Mouse (Mus musculus) liver, embryonic 12.5 days (tissue): ENCODE data around the gene Zmym3. TPM values are rescaled to one million over a fixed set of nuclear protein-coding genes. Genes with fewer than 3 reads are reported as not detected.

Source experiments
- ATAC-seq: fragments of 200-750 bp; cut with Nextera tagmentation; 2 replicates; pipeline ENCODE4 v1.8.0; 2017; ENCODE audit warnings: moderate number of reproducible peaks, mild to moderate bottlenecking, moderate library complexity
- H3K27ac ChIP-seq: fragments of 300-500 bp; sonication (generic); 2 replicates; pipeline ENCODE4 v1.5.1; 2016; ENCODE audit warnings: mild to moderate bottlenecking
- H3K27me3 ChIP-seq: fragments of 300-500 bp; sonication (generic); replicated peaks from 2 replicates; pipeline ENCODE4 v1.6.1; 2016; ENCODE audit warnings: mild to moderate bottlenecking, moderate library complexity
- H3K36me3 ChIP-seq: fragments of 300-500 bp; sonication (generic); 2 replicates; pipeline ENCODE4 v1.6.1; 2016; ENCODE audit warnings: mild to moderate bottlenecking, moderate library complexity
- H3K4me1 ChIP-seq: fragments of 300-500 bp; sonication (generic); 2 replicates; pipeline ENCODE4 v1.6.1; 2016
- H3K4me2 ChIP-seq: fragments of 300-500 bp; sonication (generic); 2 replicates; pipeline ENCODE4 v1.6.1; 2016; ENCODE audit warnings: mild to moderate bottlenecking, moderate library complexity
- H3K4me3 ChIP-seq: fragments of 300-500 bp; sonication (generic); 2 replicates; pipeline ENCODE4 v1.5.1; 2016; ENCODE audit warnings: mild to moderate bottlenecking, moderate library complexity
- H3K9ac ChIP-seq: fragments of 300-500 bp; sonication (generic); 2 replicates; pipeline ENCODE4 v1.6.1; 2016; ENCODE audit warnings: mild to moderate bottlenecking, moderate library complexity
- H3K9me3 ChIP-seq: fragments of 300-500 bp; sonication (generic); replicated peaks from 2 replicates; pipeline ENCODE4 v1.6.1; 2016; ENCODE audit warnings: mild to moderate bottlenecking, moderate library complexity
- WGBS: fragments of 180-500 bp; shearing (Covaris S2); methylation state at CpG from one replicate; pipeline ENCODE4 v1.1.7; 2016; ENCODE audit not compliant: insufficient replicate concordance; 5-methylcytosine and 5-hydroxymethylcytosine counted together
- polyA plus RNA-seq: library from polyadenylated mRNA; unstranded; fragments of >200 nt; fragmentation: Nextera tagmentation; extraction: Ambion mirVana; gene quantifications from 2 replicates; pipeline ENCODE4 v1.2.1, GENCODE M21; 2016

The Zmym3 gene
- polyA plus RNA-seq, 1 experiment from 2014 or later = 9.4 TPM

- H3K9me3 ChIP-seq = no peaks in the 10 kb centered on the region
- H3K4me3 ChIP-seq = peak overlapping the region; percentile 67
- H3K36me3 ChIP-seq = peaks cover 8% of the 10 kb centered on the region
- peaks cover 10% of the 10 kb centered on the region; the same call in 1 of the 2 replicates for H3K27me3 ChIP-seq
- peak overlapping the region; percentile 27; the same call in 1 of the 2 replicates for H3K27ac ChIP-seq
- H3K9ac ChIP-seq = peak overlapping the region; percentile 71
- H3K4me2 ChIP-seq = peak overlapping the region; percentile 71
- WGBS = 14% methylated on average over 32 of the region's 36 CpGs
- peak; percentile 4; the same call in 1 of the 2 replicates for ATAC-seq
- H3K4me1 ChIP-seq = peaks cover 24% of the 10 kb centered on the region
These were observed 1.5 kb downstream of the Zmym3 start for GRCm38 (mm10) chrX:101418946-101419724.

GRCm38 (mm10) chrX:101396459-101396858 is 24.2 kb downstream of the Zmym3 start:
- Histone ChIP-seq H3K9ac (no peak overlapping the region), H3K4me2 (no peak overlapping the region), H3K27me3 (peaks cover 53% of the 10 kb centered on the region), H3K36me3 (no peaks in the 10 kb centered on the region), H3K4me3 (no peak overlapping the region), H3K4me1 (no peaks in the 10 kb centered on the region), H3K27ac (no peak overlapping the region), H3K9me3 (no peaks in the 10 kb centered on the region)
- ATAC-seq = no peak
- 27% methylated on average over 10 of the region's 11 CpGs for WGBS

- WGBS = 52% methylated on average over 2 of the region's 2 CpGs
- Histone ChIP-seq H3K4me3 (no peak overlapping the region), H3K4me2 (no peak overlapping the region), H3K9ac (no peak overlapping the region), H3K4me1 (no peaks in the 10 kb centered on the region), H3K27me3 (peaks cover 54% of the 10 kb centered on the region), H3K9me3 (no peaks in the 10 kb centered on the region), H3K27ac (no peak overlapping the region), H3K36me3 (no peaks in the 10 kb centered on the region)
- ATAC-seq = no peak
These were observed 26.3 kb downstream of the Zmym3 start for GRCm38 (mm10) chrX:101394341-101394740.

- Histone ChIP-seq H3K4me1 (0 out of 2 replicates have a peak, but pooled peaks cover 7% of the 10 kb centered on the region), H3K27me3 (peaks cover 56% of the 10 kb centered on the region), H3K9ac (no peak overlapping the region), H3K27ac (no peak overlapping the region), H3K4me3 (no peak overlapping the region), H3K36me3 (no peaks in the 10 kb centered on the region), H3K4me2 (no peak overlapping the region), H3K9me3 (no peaks in the 10 kb centered on the region)
- 66% methylated on average over 5 of the region's 5 CpGs for WGBS
- ATAC-seq = no peak
These were observed 31.6 kb downstream of the Zmym3 start for GRCm38 (mm10) chrX:101388866-101389537.

GRCm38 (mm10) chrX:101386222-101386621 is 34.4 kb downstream of the Zmym3 start:
- ATAC-seq = peak; percentile 59; the same call in 1 of the 2 replicates
- Histone ChIP-seq H3K27me3 (peaks cover 71% of the 10 kb centered on the region), H3K4me1 (0 out of 2 replicates have a peak, but pooled peaks cover 7% of the 10 kb centered on the region), H3K9ac (no peak overlapping the region), H3K27ac (no peak overlapping the region), H3K9me3 (no peaks in the 10 kb centered on the region), H3K4me2 (no peak overlapping the region), H3K4me3 (no peak overlapping the region), H3K36me3 (no peaks in the 10 kb centered on the region)
- 44% methylated on average over 4 of the region's 4 CpGs for WGBS

GRCm38 (mm10) chrX:101384439-101385137 is 36.1 kb downstream of the Zmym3 start:
- Histone ChIP-seq H3K4me2 (0 out of 2 replicates have a peak overlapping the region, but pooled peaks have one; percentile 3), H3K27me3 (peaks cover 68% of the 10 kb centered on the region), H3K9ac (no peak overlapping the region), H3K36me3 (no peaks in the 10 kb centered on the region), H3K4me1 (0 out of 2 replicates have a peak, but pooled peaks cover 7% of the 10 kb centered on the region), H3K9me3 (no peaks in the 10 kb centered on the region), H3K27ac (no peak overlapping the region), H3K4me3 (no peak overlapping the region)
- no peak for ATAC-seq
- 15% methylated on average over 32 of the region's 32 CpGs for WGBS

GRCm38 (mm10) chrX:101383455-101383854 is 37.2 kb downstream of the Zmym3 start:
- Histone ChIP-seq H3K9ac (no peak overlapping the region), H3K4me1 (0 out of 2 replicates have a peak, but pooled peaks cover 7% of the 10 kb centered on the region), H3K4me2 (no peak overlapping the region), H3K27ac (no peak overlapping the region), H3K9me3 (no peaks in the 10 kb centered on the region), H3K4me3 (no peak overlapping the region), H3K27me3 (peaks cover 59% of the 10 kb centered on the region), H3K36me3 (no peaks in the 10 kb centered on the region)
- 26% methylated on average over 18 of the region's 18 CpGs for WGBS
- no peak for ATAC-seq

- no peak overlapping the region for H3K4me3 ChIP-seq
- H3K4me1 ChIP-seq = 0 out of 2 replicates have a peak, but pooled peaks cover 7% of the 10 kb centered on the region
- no peak overlapping the region for H3K27ac ChIP-seq
- H3K9ac ChIP-seq = no peak overlapping the region
- peaks cover 44% of the 10 kb centered on the region for H3K27me3 ChIP-seq
- WGBS = 71% methylated on average over 1 of the region's 1 CpGs
- no peak for ATAC-seq
- no peaks in the 10 kb centered on the region for H3K36me3 ChIP-seq
- H3K9me3 ChIP-seq = no peaks in the 10 kb centered on the region
- no peak overlapping the region for H3K4me2 ChIP-seq
These were observed 40.9 kb downstream of the Zmym3 start for GRCm38 (mm10) chrX:101379744-101380143.

- no peaks in the 10 kb centered on the region for H3K9me3 ChIP-seq
- H3K27ac ChIP-seq = no peak overlapping the region
- no peak overlapping the region for H3K9ac ChIP-seq
- 0 out of 2 replicates have a peak overlapping the region, but pooled peaks have one; percentile 14 for H3K4me2 ChIP-seq
- 61% methylated on average over 4 of the region's 4 CpGs for WGBS
- no peaks in the 10 kb centered on the region for H3K36me3 ChIP-seq
- peaks cover 23% of the 10 kb centered on the region for H3K27me3 ChIP-seq
- peak overlapping the region; percentile 29 for H3K4me3 ChIP-seq
- ATAC-seq = peak; percentile 55
- H3K4me1 ChIP-seq = no peaks in the 10 kb centered on the region
These were observed 43.6 kb downstream of the Zmym3 start for GRCm38 (mm10) chrX:101377076-101377475.

GRCm38 (mm10) chrX:101376190-101376968 is 44.3 kb downstream of the Zmym3 start, which contains the start of gene Gjb1:
Gjb1 (plus strand) TSS chrX:101376378.
- Histone ChIP-seq H3K36me3 (no peaks in the 10 kb centered on the region), H3K4me1 (no peaks in the 10 kb centered on the region), H3K27ac (0 out of 2 replicates have a peak within 1 kb of the TSS, but pooled peaks have one; percentile 14), H3K4me3 (peak within 1 kb of the TSS; percentile 29), H3K27me3 (peaks cover 24% of the 10 kb centered on the region), H3K9me3 (no peaks in the 10 kb centered on the region), H3K9ac (no peak within 1 kb of the TSS), H3K4me2 (no peak within 1 kb of the TSS)
- no peak for ATAC-seq
- WGBS = 53% methylated on average over 7 of the region's 7 CpGs

GRCm38 (mm10) chrX:101372946-101373345 is 47.7 kb downstream of the Zmym3 start:
- H3K36me3 ChIP-seq = no peaks in the 10 kb centered on the region
- H3K27ac ChIP-seq = no peak overlapping the region
- no peak overlapping the region for H3K4me3 ChIP-seq
- WGBS = 72% methylated on average over 5 of the region's 5 CpGs
- no peak overlapping the region for H3K9ac ChIP-seq
- ATAC-seq = no peak
- no peaks in the 10 kb centered on the region for H3K4me1 ChIP-seq
- no peak overlapping the region for H3K4me2 ChIP-seq
- peaks cover 24% of the 10 kb centered on the region; the same call in 1 of the 2 replicates for H3K27me3 ChIP-seq
- H3K9me3 ChIP-seq = no peaks in the 10 kb centered on the region
